Mouse (Mus musculus): ENCODE data around the gene Srprb. TPM values are rescaled to one million over a fixed set of nuclear protein-coding genes. Genes with fewer than 3 reads are reported as not detected.

Gene Srprb
- polyA plus RNA-seq, 1 experiment = 22.2 TPM

- Histone ChIP-seq H3K9me3 (0 out of 2 replicates have a peak, but pooled peaks cover 3% of the 10 kb centered on the region), H3K4me1 (no peaks in the 10 kb centered on the region), H3K27me3 (replicated peaks) (peaks cover 30% of the 10 kb centered on the region), H3K36me3 (replicated peaks; ENCODE audit: low read length) (no peaks in the 10 kb centered on the region), H3K4me3 (replicated peaks) (no peak overlapping the region)
- no peak for TF ChIP-seq FLI1 (IDR thresholded peaks at IDR 0.05; ENCODE audit: low read length)
- TF ChIP-seq GATA1 (IDR thresholded peaks at IDR 0.05; ENCODE audit: borderline replicate concordance, low read length) = no peak
Measured at GRCm38 (mm10) chr9:103213631-103214030, 11.7 kb upstream of the Srprb start.

- TF ChIP-seq GATA1 (IDR thresholded peaks at IDR 0.05; ENCODE audit: borderline replicate concordance, low read length) (no peak), FLI1 (IDR thresholded peaks at IDR 0.05; ENCODE audit: low read length) (no peak)
- H3K9me3 ChIP-seq = 0 out of 2 replicates have a peak, but pooled peaks cover 3% of the 10 kb centered on the region
- H3K4me3 ChIP-seq (replicated peaks) = peak overlapping the region; percentile 69
- H3K36me3 ChIP-seq (replicated peaks; ENCODE audit: low read length) = no peaks in the 10 kb centered on the region
- H3K27me3 ChIP-seq (replicated peaks) = peaks cover 30% of the 10 kb centered on the region
- H3K4me1 ChIP-seq = peaks cover 3% of the 10 kb centered on the region
Measured at GRCm38 (mm10) chr9:103212654-103213420, 10.9 kb upstream of the Srprb start.

GRCm38 (mm10) chr9:103208802-103209423, 7.0 kb upstream of the Srprb start:
- H3K4me3 ChIP-seq (replicated peaks) = no peak overlapping the region
- peaks cover 3% of the 10 kb centered on the region; the same call in 1 of the 2 replicates for H3K9me3 ChIP-seq
- H3K36me3 ChIP-seq (replicated peaks; ENCODE audit: low read length) = no peaks in the 10 kb centered on the region
- peaks cover 15% of the 10 kb centered on the region for H3K4me1 ChIP-seq
- peaks cover 17% of the 10 kb centered on the region for H3K27me3 ChIP-seq (replicated peaks)
- no peak for TF ChIP-seq GATA1 (IDR thresholded peaks at IDR 0.05; ENCODE audit: borderline replicate concordance, low read length)
- no peak for TF ChIP-seq FLI1 (IDR thresholded peaks at IDR 0.05; ENCODE audit: low read length)

GRCm38 (mm10) chr9:103207846-103208245, 5.9 kb upstream of the Srprb start:
- Histone ChIP-seq H3K27me3 (replicated peaks) (peaks cover 17% of the 10 kb centered on the region), H3K4me3 (replicated peaks) (peak overlapping the region; percentile 83), H3K9me3 (peaks cover 3% of the 10 kb centered on the region; the same call in 1 of the 2 replicates), H3K4me1 (peaks cover 19% of the 10 kb centered on the region), H3K36me3 (replicated peaks; ENCODE audit: low read length) (no peaks in the 10 kb centered on the region)
- TF ChIP-seq FLI1 (IDR thresholded peaks at IDR 0.05; ENCODE audit: low read length) = no peak
- no peak for TF ChIP-seq GATA1 (IDR thresholded peaks at IDR 0.05; ENCODE audit: borderline replicate concordance, low read length)

- Histone ChIP-seq H3K9me3 (peaks cover 3% of the 10 kb centered on the region; the same call in 1 of the 2 replicates), H3K36me3 (replicated peaks; ENCODE audit: low read length) (no peaks in the 10 kb centered on the region), H3K27me3 (replicated peaks) (peaks cover 12% of the 10 kb centered on the region), H3K4me3 (replicated peaks) (no peak overlapping the region), H3K4me1 (peaks cover 27% of the 10 kb centered on the region)
- TF ChIP-seq FLI1 (IDR thresholded peaks at IDR 0.05; ENCODE audit: low read length) = no peak
- TF ChIP-seq GATA1 (IDR thresholded peaks at IDR 0.05; ENCODE audit: borderline replicate concordance, low read length) = no peak
Measured at GRCm38 (mm10) chr9:103205786-103206185, 3.8 kb upstream of the Srprb start.

GRCm38 (mm10) chr9:103188416-103188815, 13.5 kb downstream of the Srprb start:
- Histone ChIP-seq H3K9me3 (no peaks in the 10 kb centered on the region), H3K4me3 (replicated peaks) (no peak overlapping the region), H3K36me3 (replicated peaks; ENCODE audit: low read length) (peaks cover 58% of the 10 kb centered on the region), H3K4me1 (peaks cover 3% of the 10 kb centered on the region; the same call in 1 of the 2 replicates), H3K27me3 (replicated peaks) (peaks cover 2% of the 10 kb centered on the region)
- TF ChIP-seq GATA1 (IDR thresholded peaks at IDR 0.05; ENCODE audit: borderline replicate concordance, low read length) = no peak
- TF ChIP-seq FLI1 (IDR thresholded peaks at IDR 0.05; ENCODE audit: low read length) = no peak

- H3K4me1 ChIP-seq = peaks cover 6% of the 10 kb centered on the region; the same call in 1 of the 2 replicates
- TF ChIP-seq GATA1 (IDR thresholded peaks at IDR 0.05; ENCODE audit: borderline replicate concordance, low read length) (no peak), FLI1 (IDR thresholded peaks at IDR 0.05; ENCODE audit: low read length) (no peak)
- H3K36me3 ChIP-seq (replicated peaks; ENCODE audit: low read length) = peaks cover 41% of the 10 kb centered on the region
- H3K27me3 ChIP-seq (replicated peaks) = peaks cover 2% of the 10 kb centered on the region
- H3K4me3 ChIP-seq (replicated peaks) = no peak overlapping the region
- no peaks in the 10 kb centered on the region for H3K9me3 ChIP-seq
Measured at GRCm38 (mm10) chr9:103186747-103187146, 15.2 kb downstream of the Srprb start.

GRCm38 (mm10) chr9:103185946-103186345, 16.0 kb downstream of the Srprb start:
- no peak overlapping the region for H3K4me3 ChIP-seq (replicated peaks)
- H3K9me3 ChIP-seq = no peaks in the 10 kb centered on the region
- peaks cover 10% of the 10 kb centered on the region for H3K4me1 ChIP-seq
- no peak for TF ChIP-seq FLI1 (IDR thresholded peaks at IDR 0.05; ENCODE audit: low read length)
- no peak for TF ChIP-seq GATA1 (IDR thresholded peaks at IDR 0.05; ENCODE audit: borderline replicate concordance, low read length)
- peaks cover 33% of the 10 kb centered on the region for H3K36me3 ChIP-seq (replicated peaks; ENCODE audit: low read length)
- peaks cover 2% of the 10 kb centered on the region for H3K27me3 ChIP-seq (replicated peaks)

- TF ChIP-seq GATA1 (IDR thresholded peaks at IDR 0.05; ENCODE audit: borderline replicate concordance, low read length) (no peak), FLI1 (IDR thresholded peaks at IDR 0.05; ENCODE audit: low read length) (no peak)
- peaks cover 22% of the 10 kb centered on the region for H3K36me3 ChIP-seq (replicated peaks; ENCODE audit: low read length)
- peaks cover 7% of the 10 kb centered on the region for H3K27me3 ChIP-seq (replicated peaks)
- no peak overlapping the region for H3K4me3 ChIP-seq (replicated peaks)
- no peaks in the 10 kb centered on the region for H3K9me3 ChIP-seq
- H3K4me1 ChIP-seq = peaks cover 21% of the 10 kb centered on the region
Measured at GRCm38 (mm10) chr9:103184855-103185254, 17.1 kb downstream of the Srprb start.

GRCm38 (mm10) chr9:103181886-103182285, 20.1 kb downstream of the Srprb start:
- no peak for TF ChIP-seq GATA1 (IDR thresholded peaks at IDR 0.05; ENCODE audit: borderline replicate concordance, low read length)
- TF ChIP-seq FLI1 (IDR thresholded peaks at IDR 0.05; ENCODE audit: low read length) = no peak

More at GRCm38 (mm10) chr9:103181886-103182285, 20.1 kb downstream of the Srprb start:
- peak overlapping the region; percentile 7 for H3K4me3 ChIP-seq (replicated peaks)
- no peaks in the 10 kb centered on the region for H3K36me3 ChIP-seq (replicated peaks; ENCODE audit: low read length)
- H3K9me3 ChIP-seq = no peaks in the 10 kb centered on the region
- peaks cover 18% of the 10 kb centered on the region for H3K4me1 ChIP-seq
- peaks cover 27% of the 10 kb centered on the region for H3K27me3 ChIP-seq (replicated peaks)
